25 mouse cellular contexts compared by ENCODE assay signal in genomic region chr6:12150613-12151333, GRCm38 (mm10).
DNase-seq lines count a peak whose midpoint lies in the region; ATAC-seq and TF ChIP-seq lines count a peak whose summit lies in the region.
"Had no signal": no experiment of that assay in that cellular context is flagged by ENCODE, and none has a peak within 500 bp of the region (broad histone marks: within the 10 kb centered on the region; RNA-seq: fewer than 3 reads in every experiment).

No protein-coding gene starts in this region.

- WGBS in embryonic facial prominence, embryonic 14.5 days: 56% methylated on average over 3 of the region's 3 CpGs
- WGBS in embryonic facial prominence, embryonic 10.5 days: 80% methylated on average over 3 of the region's 3 CpGs
- 46% methylated on average over 3 of the region's 3 CpGs for WGBS in liver, embryonic 14.5 days (ENCODE audit: insufficient replicate concordance)
- 58% methylated on average over 3 of the region's 3 CpGs for WGBS in liver, postnatal 0 days (ENCODE audit: insufficient replicate concordance)
- WGBS in midbrain, postnatal 0 days: 47% methylated on average over 3 of the region's 3 CpGs
- WGBS in midbrain, embryonic 13.5 days: 53% methylated on average over 3 of the region's 3 CpGs

- no peak for TF ChIP-seq EP300 in liver, embryonic 14.5 days (IDR thresholded peaks at IDR 0.05; ENCODE audit: low read depth)
- no peak for TF ChIP-seq EP300 in liver, postnatal 0 days (IDR thresholded peaks at IDR 0.05; ENCODE audit: low read depth)

- no peak overlapping the region for H3K9ac ChIP-seq in embryonic facial prominence, embryonic 14.5 days (ENCODE audit: low read depth, low read length)
- H3K9ac ChIP-seq in liver, embryonic 14.5 days (replicated peaks): no peak overlapping the region
- H3K9ac ChIP-seq in liver, postnatal 0 days (replicated peaks): no peak overlapping the region
- H3K9ac ChIP-seq in midbrain, postnatal 0 days (replicated peaks; ENCODE audit: low read length, poor library complexity, severe bottlenecking): no peak overlapping the region
- no peak overlapping the region for H3K9ac ChIP-seq in midbrain, embryonic 13.5 days (replicated peaks)
- H3K9ac ChIP-seq: embryonic facial prominence, embryonic 13.5 days; forebrain, embryonic 13.5 days; hindbrain, embryonic 13.5 days; midbrain, embryonic 12.5 days; neural tube, embryonic 13.5 days had no signal

- no peaks in the 10 kb centered on the region for H3K36me3 ChIP-seq in embryonic facial prominence, embryonic 14.5 days (ENCODE audit: control insufficient read depth, insufficient read depth, low read length)
- H3K36me3 ChIP-seq in embryonic facial prominence, embryonic 10.5 days (replicated peaks): no peaks in the 10 kb centered on the region
- H3K36me3 ChIP-seq in liver, embryonic 14.5 days (replicated peaks; ENCODE audit: control insufficient read depth, insufficient read depth, low read depth): no peaks in the 10 kb centered on the region
- H3K36me3 ChIP-seq in liver, postnatal 0 days (replicated peaks; ENCODE audit: insufficient read depth, low read length): no peaks in the 10 kb centered on the region
- no peaks in the 10 kb centered on the region for H3K36me3 ChIP-seq in midbrain, postnatal 0 days (ENCODE audit: insufficient read depth, low read length)
- H3K36me3 ChIP-seq in midbrain, embryonic 13.5 days: no peaks in the 10 kb centered on the region
- H3K36me3 ChIP-seq: embryonic facial prominence, embryonic 13.5 days; hindbrain, embryonic 13.5 days; midbrain, embryonic 12.5 days; neural tube, embryonic 13.5 days had no signal

- H3K9me3 ChIP-seq in embryonic facial prominence, embryonic 14.5 days (ENCODE audit: control insufficient read depth, low read length): no peaks in the 10 kb centered on the region
- H3K9me3 ChIP-seq in embryonic facial prominence, embryonic 10.5 days: no peaks in the 10 kb centered on the region
- no peaks in the 10 kb centered on the region for H3K9me3 ChIP-seq in liver, embryonic 14.5 days (ENCODE audit: control insufficient read depth, low read length)
- no peaks in the 10 kb centered on the region for H3K9me3 ChIP-seq in liver, postnatal 0 days (ENCODE audit: low read length)
- H3K9me3 ChIP-seq in midbrain, postnatal 0 days (ENCODE audit: low read length): no peaks in the 10 kb centered on the region
- no peaks in the 10 kb centered on the region for H3K9me3 ChIP-seq in midbrain, embryonic 13.5 days
- H3K9me3 ChIP-seq: embryonic facial prominence, embryonic 13.5 days; forebrain, embryonic 13.5 days; hindbrain, embryonic 13.5 days; midbrain, embryonic 12.5 days; neural tube, embryonic 13.5 days had no signal

- peak; percentile 35 for DNase-seq in embryonic facial prominence, embryonic 14.5 days (ENCODE audit: low spot score)
- no peak for DNase-seq in embryonic facial prominence, embryonic 10.5 days (ENCODE audit: low spot score)
- DNase-seq in liver, embryonic 14.5 days (ENCODE audit: low read depth in 3 of 3, low spot score in 3 of 3): no peak
- DNase-seq in liver, postnatal 0 days: no peak
- DNase-seq in midbrain, postnatal 0 days (ENCODE audit: low spot score): peak; percentile 24
- DNase-seq in adrenal gland, postnatal 25 days: no peak
- no peak for DNase-seq in frontal cortex, postnatal 14 days (ENCODE audit: low spot score in 2 of 2)
- DNase-seq: cerebellum, adult 18-20 months; cerebellum, postnatal 14 days; gastrocnemius, postnatal 14 days; heart, adult 18-20 months; kidney, adult 18-20 months; retina, postnatal 1 day; right cerebral cortex, postnatal 25 days; spleen, adult 18-20 months had no signal

- no peak overlapping the region for H3K27ac ChIP-seq in embryonic facial prominence, embryonic 14.5 days (replicated peaks; ENCODE audit: low read depth, low read length)
- no peak overlapping the region for H3K27ac ChIP-seq in embryonic facial prominence, embryonic 10.5 days (replicated peaks)
- H3K27ac ChIP-seq in liver, embryonic 14.5 days: no peak overlapping the region
- H3K27ac ChIP-seq in liver, postnatal 0 days (ENCODE audit: low read depth): no peak overlapping the region
- H3K27ac ChIP-seq in midbrain, postnatal 0 days (ENCODE audit: low read depth, low read length): no peak overlapping the region
- H3K27ac ChIP-seq in midbrain, embryonic 13.5 days: no peak overlapping the region
- H3K27ac ChIP-seq: embryonic facial prominence, embryonic 13.5 days; forebrain, embryonic 13.5 days; hindbrain, embryonic 13.5 days; kidney, postnatal 0 days; left cerebral cortex, adult 2 months; midbrain, embryonic 12.5 days; neural tube, embryonic 13.5 days had no signal

- no peak overlapping the region for H3K4me2 ChIP-seq in embryonic facial prominence, embryonic 14.5 days (ENCODE audit: low read depth, low read length)
- H3K4me2 ChIP-seq in liver, embryonic 14.5 days (ENCODE audit: low read depth): no peak overlapping the region
- H3K4me2 ChIP-seq in liver, postnatal 0 days (ENCODE audit: low read depth, low read length): no peak overlapping the region
- H3K4me2 ChIP-seq in midbrain, postnatal 0 days (ENCODE audit: low read depth, low read length, poor library complexity, severe bottlenecking): no peak overlapping the region
- H3K4me2 ChIP-seq in midbrain, embryonic 13.5 days (replicated peaks): no peak overlapping the region
- H3K4me2 ChIP-seq: embryonic facial prominence, embryonic 13.5 days; forebrain, embryonic 13.5 days; hindbrain, embryonic 13.5 days; midbrain, embryonic 12.5 days; neural tube, embryonic 13.5 days had no signal

- no peaks in the 10 kb centered on the region for H3K4me1 ChIP-seq in embryonic facial prominence, embryonic 14.5 days (ENCODE audit: control insufficient read depth, insufficient read depth, low read length)
- H3K4me1 ChIP-seq in embryonic facial prominence, embryonic 10.5 days: no peaks in the 10 kb centered on the region
- H3K4me1 ChIP-seq in liver, embryonic 14.5 days (replicated peaks; ENCODE audit: control insufficient read depth in 2 of 2, insufficient read depth in 2 of 2, low read length in 1 of 2): 0 out of 4 replicates have a peak, but pooled peaks cover 0 to 3% of the 10 kb centered on the region in 2 experiments
- H3K4me1 ChIP-seq in liver, postnatal 0 days (ENCODE audit: insufficient read depth): no peaks in the 10 kb centered on the region
- no peaks in the 10 kb centered on the region for H3K4me1 ChIP-seq in midbrain, postnatal 0 days (ENCODE audit: insufficient read depth, low read length)
- no peaks in the 10 kb centered on the region for H3K4me1 ChIP-seq in midbrain, embryonic 13.5 days (replicated peaks)
- H3K4me1 ChIP-seq: embryonic facial prominence, embryonic 13.5 days; forebrain, embryonic 13.5 days; hindbrain, embryonic 13.5 days; midbrain, embryonic 12.5 days; neural tube, embryonic 13.5 days had no signal

- TF ChIP-seq CTCF in liver, embryonic 14.5 days (IDR thresholded peaks at IDR 0.05; ENCODE audit: low read depth): no peak
- TF ChIP-seq CTCF in liver, postnatal 0 days (IDR thresholded peaks at IDR 0.05; ENCODE audit: low read depth): no peak
- no peak for TF ChIP-seq CTCF in midbrain, postnatal 0 days (IDR thresholded peaks at IDR 0.05)

- no peak overlapping the region for H3K4me3 ChIP-seq in embryonic facial prominence, embryonic 14.5 days (ENCODE audit: low read depth, low read length)
- no peak overlapping the region for H3K4me3 ChIP-seq in embryonic facial prominence, embryonic 10.5 days
- H3K4me3 ChIP-seq in liver, embryonic 14.5 days (ENCODE audit: insufficient read depth in 1 of 2, low read depth in 2 of 2, low read length in 2 of 2): no peak overlapping the region
- no peak overlapping the region for H3K4me3 ChIP-seq in liver, postnatal 0 days (ENCODE audit: low read depth, low read length)
- H3K4me3 ChIP-seq in midbrain, postnatal 0 days (ENCODE audit: low read depth, low read length): no peak overlapping the region
- no peak overlapping the region for H3K4me3 ChIP-seq in midbrain, embryonic 13.5 days (replicated peaks)
- H3K4me3 ChIP-seq: embryonic facial prominence, embryonic 13.5 days; forebrain, embryonic 13.5 days; hindbrain, embryonic 13.5 days; left cerebral cortex, adult 2 months; midbrain, embryonic 12.5 days; myocyte; neural tube, embryonic 13.5 days had no signal

- no peaks in the 10 kb centered on the region for H3K27me3 ChIP-seq in embryonic facial prominence, embryonic 14.5 days (replicated peaks; ENCODE audit: control insufficient read depth, insufficient read depth, low read length)
- no peaks in the 10 kb centered on the region for H3K27me3 ChIP-seq in embryonic facial prominence, embryonic 10.5 days (replicated peaks; ENCODE audit: low read depth, poor library complexity, severe bottlenecking)
- H3K27me3 ChIP-seq in liver, embryonic 14.5 days (ENCODE audit: control insufficient read depth, insufficient read depth, low read length): no peaks in the 10 kb centered on the region
- H3K27me3 ChIP-seq in liver, postnatal 0 days (ENCODE audit: insufficient read depth, low read length): no peaks in the 10 kb centered on the region
- H3K27me3 ChIP-seq in midbrain, postnatal 0 days (ENCODE audit: insufficient read depth, low read length): no peaks in the 10 kb centered on the region
- H3K27me3 ChIP-seq in midbrain, embryonic 13.5 days: no peaks in the 10 kb centered on the region
- H3K27me3 ChIP-seq: embryonic facial prominence, embryonic 13.5 days; forebrain, embryonic 13.5 days; hindbrain, embryonic 13.5 days; midbrain, embryonic 12.5 days; neural tube, embryonic 13.5 days had no signal

- no peak for ATAC-seq in embryonic facial prominence, embryonic 14.5 days (ENCODE audit: low read depth)
- ATAC-seq in liver, embryonic 14.5 days (ENCODE audit: insufficient read depth): peak; percentile 48
- ATAC-seq in liver, postnatal 0 days: no peak
- no peak for ATAC-seq in midbrain, postnatal 0 days (ENCODE audit: low FRiP score)
- no peak for ATAC-seq in midbrain, embryonic 13.5 days
- ATAC-seq: forebrain, embryonic 13.5 days; inflammation-experienced regulatory T-cells, adult 6 months had no signal

Comparison
In these comparisons a context has a peak if more than half of its experiments do, and no peak if none do; other contexts are left out.
1. DNase-seq: peak in embryonic facial prominence, embryonic 14.5 days (single experiment) and midbrain, postnatal 0 days (single experiment); none in embryonic facial prominence, embryonic 10.5 days (single experiment), liver, embryonic 14.5 days (0 of 3), liver, postnatal 0 days (single experiment), adrenal gland, postnatal 25 days (single experiment) and frontal cortex, postnatal 14 days (0 of 2).